Mouse (Mus musculus) forebrain, embryonic 15.5 days (tissue): ENCODE measurements around the gene Setd6. TPM values are rescaled to one million over a fixed set of nuclear protein-coding genes. Genes with fewer than 3 reads are reported as not detected.

ENCODE experiments used
- microRNA-seq: library from miRNA; unstranded; fragments of <30 nt; microRNA quantifications from one replicate; pipeline ENCODE4, GENCODE M21; 2016
- polyA plus RNA-seq: library from polyadenylated mRNA; unstranded; fragments of >200 nt; fragmentation: Nextera tagmentation; extraction: Ambion mirVana; gene quantifications from 2 replicates; pipeline ENCODE4 v1.2.1, GENCODE M21; 2015

The Setd6 gene
- polyA plus RNA-seq, 1 experiment from 2014 or later: 26.1 TPM

Small RNA genes within 50 kb of the gene (microRNA-seq; reads per million reads assigned to microRNA genes)
- 0.66 reads per million for gene Mir7073

Other genes with a start within 250 kb of the Setd6 start
- gene Csnk2a2, start 225.8 kb upstream of the Setd6 start, polyA plus RNA-seq: 9.8 and 10.6 TPM in 2 replicates
- 0.95 and 2.0 TPM in 2 replicates for gene Ccdc113, start 181.8 kb upstream of the Setd6 start, polyA plus RNA-seq
- not detected in 2 replicates for gene Prss54, start 139.5 kb upstream of the Setd6 start, polyA plus RNA-seq
- 10.6 and 14.0 TPM in 2 replicates for gene Gins3, start 82.4 kb upstream of the Setd6 start, polyA plus RNA-seq
- 200 and 204 TPM in 2 replicates for gene Ndrg4, start 38.9 kb upstream of the Setd6 start, polyA plus RNA-seq
- gene Cnot1, start 91.6 kb downstream of the Setd6 start, polyA plus RNA-seq: 51.7 and 52.7 TPM in 2 replicates
- gene Sap18b, start 109.5 kb downstream of the Setd6 start, polyA plus RNA-seq: 258 and 266 TPM in 2 replicates
- 28.5 and 28.9 TPM in 2 replicates for gene Slc38a7, start 137.7 kb downstream of the Setd6 start, polyA plus RNA-seq
- 156 and 160 TPM in 2 replicates for gene Got2, start 172.7 kb downstream of the Setd6 start, polyA plus RNA-seq